Mouse (Mus musculus) stomach, embryonic 15.5 days (tissue): Measurements from ENCODE around the gene Nos3. TPM values are rescaled to one million over a fixed set of nuclear protein-coding genes. Genes with fewer than 3 reads are reported as not detected.

Experiments used
- ATAC-seq: fragments of 200-750 bp; cut with Nextera tagmentation; 2 replicates; pipeline ENCODE4 v1.8.0; 2017; ENCODE audit warnings: low read depth, moderate number of reproducible peaks, moderate TSS enrichment; ENCODE audit not compliant: insufficient read depth, low FRiP score
- H3K27ac ChIP-seq: fragments of 300-500 bp; sonication (generic); 2 replicates; pipeline ENCODE4 v1.5.1; 2015; ENCODE audit warnings: mild to moderate bottlenecking, inconsistent platforms
- H3K27me3 ChIP-seq: fragments of 300-500 bp; sonication (generic); replicated peaks from 2 replicates; pipeline ENCODE4 v1.6.1; 2015; ENCODE audit warnings: inconsistent platforms
- H3K36me3 ChIP-seq: fragments of 300-500 bp; sonication (generic); 2 replicates; pipeline ENCODE4 v1.6.1; 2015; ENCODE audit warnings: inconsistent platforms
- H3K4me1 ChIP-seq: fragments of 300-500 bp; sonication (generic); 2 replicates; pipeline ENCODE4 v1.6.1; 2015; ENCODE audit warnings: inconsistent platforms
- H3K4me2 ChIP-seq: fragments of 300-500 bp; sonication (generic); 2 replicates; pipeline ENCODE4 v1.6.1; 2015; ENCODE audit warnings: mild to moderate bottlenecking, inconsistent platforms
- H3K4me3 ChIP-seq: fragments of 300-500 bp; sonication (generic); replicated peaks from 2 replicates; pipeline ENCODE4 v1.5.1; 2015; ENCODE audit warnings: inconsistent platforms
- H3K9ac ChIP-seq: fragments of 300-500 bp; sonication (generic); 2 replicates; pipeline ENCODE4 v1.6.1; 2015; ENCODE audit warnings: inconsistent platforms
- H3K9me3 ChIP-seq: fragments of 300-500 bp; sonication (generic); 2 replicates; pipeline ENCODE4 v1.6.1; 2016; ENCODE audit warnings: inconsistent platforms
- WGBS: fragments of 180-500 bp; shearing (Covaris S2); methylation state at CpG from one replicate; pipeline ENCODE4 v1.1.7; 2015; 5-methylcytosine and 5-hydroxymethylcytosine counted together
- polyA plus RNA-seq: library from polyadenylated mRNA; unstranded; fragments of >200 nt; fragmentation: Nextera tagmentation; extraction: Ambion mirVana; gene quantifications from 2 replicates; pipeline ENCODE4 v1.2.1, GENCODE M21; 2015

The Nos3 gene
- polyA plus RNA-seq, 1 experiment from 2014 or later, result 6.8 TPM

DNA sequence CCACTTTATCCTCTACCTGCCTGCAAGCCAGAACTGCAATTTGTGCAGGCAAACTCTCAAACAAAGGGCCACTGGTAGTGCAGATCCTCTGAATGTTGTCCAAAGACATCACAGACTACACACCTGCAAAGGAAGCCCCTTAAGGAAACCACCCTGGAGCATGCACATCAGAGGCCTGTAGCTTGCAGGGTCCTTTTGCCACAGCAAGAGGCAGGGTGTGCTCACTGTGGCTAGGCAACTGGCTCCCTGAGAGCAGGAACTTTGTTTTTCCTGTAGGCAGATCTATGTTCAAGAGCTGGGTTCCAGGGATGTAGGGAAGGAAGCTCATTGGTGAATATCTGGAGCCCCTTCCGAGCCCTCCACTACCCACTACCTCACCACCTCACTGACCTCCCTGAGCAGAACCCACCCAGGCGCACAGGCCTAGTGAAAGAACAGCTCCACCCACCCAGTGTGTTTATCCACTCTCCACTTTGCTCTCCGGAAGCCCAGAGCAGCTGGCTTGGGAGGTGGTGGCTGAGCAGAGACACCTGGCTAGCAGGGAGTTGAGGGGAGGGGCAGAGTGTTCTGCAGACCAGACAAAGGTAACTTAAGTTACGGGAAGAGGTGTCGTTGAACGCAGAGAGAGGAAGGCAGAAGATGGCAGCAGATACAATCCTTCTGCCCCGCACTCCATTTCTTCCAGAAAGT is 17.3 kb upstream of the Nos3 start:
- Histone ChIP-seq H3K27me3 (peaks cover 8% of the 10 kb centered on the region; the same call in 1 of the 2 replicates), H3K27ac (0 out of 2 replicates have a peak overlapping the region, but pooled peaks have one; percentile 41), H3K9me3 (no peaks in the 10 kb centered on the region), H3K4me3 (no peak overlapping the region), H3K4me2 (peak overlapping the region; percentile 97), H3K9ac (no peak overlapping the region), H3K4me1 (peaks cover 72% of the 10 kb centered on the region), H3K36me3 (no peaks in the 10 kb centered on the region)
- no peak for ATAC-seq
- 29% methylated on average over 7 of the region's 7 CpGs for WGBS

- Histone ChIP-seq H3K9ac (no peak overlapping the region), H3K9me3 (no peaks in the 10 kb centered on the region), H3K27me3 (peaks cover 8% of the 10 kb centered on the region; the same call in 1 of the 2 replicates), H3K4me1 (peaks cover 73% of the 10 kb centered on the region), H3K36me3 (no peaks in the 10 kb centered on the region), H3K4me2 (peak overlapping the region; percentile 97), H3K4me3 (peak overlapping the region; percentile 45), H3K27ac (peak overlapping the region; percentile 41; the same call in 1 of the 2 replicates)
- WGBS, result under 1% methylated on average over 40 of the region's 41 CpGs
- ATAC-seq, result peak; percentile 40
These were observed 16.5 kb upstream of the Nos3 start for GRCm38 (mm10) chr5:24348128-24348527.

GRCm38 (mm10) chr5:24348546-24348945 is 16.1 kb upstream of the Nos3 start:
- ATAC-seq, result no peak

DNA sequence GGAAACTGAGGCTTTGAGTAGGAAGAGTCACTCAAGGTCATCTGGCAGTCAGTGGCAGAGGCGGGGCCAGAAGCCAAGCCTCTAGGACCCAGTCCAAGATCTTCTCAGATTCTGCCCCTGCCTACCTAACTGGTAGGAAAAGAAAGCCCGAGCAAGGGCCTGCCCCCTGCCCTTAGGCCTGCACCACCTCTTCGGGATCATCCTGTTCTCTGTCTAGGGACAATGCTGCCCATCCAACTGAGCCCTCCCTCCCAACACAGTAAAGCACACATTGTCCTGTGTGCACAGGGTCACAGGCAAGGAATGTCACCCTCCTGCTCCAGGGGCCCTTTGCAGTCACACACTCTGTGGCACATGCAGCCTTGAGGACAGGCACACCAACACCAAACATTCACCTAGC is 14.5 kb upstream of the Nos3 start:
- Histone ChIP-seq H3K36me3 (no peaks in the 10 kb centered on the region), H3K9me3 (no peaks in the 10 kb centered on the region), H3K4me3 (peak overlapping the region; percentile 75), H3K27me3 (peaks cover 11% of the 10 kb centered on the region; the same call in 1 of the 2 replicates), H3K4me1 (peaks cover 57% of the 10 kb centered on the region), H3K27ac (no peak overlapping the region), H3K9ac (no peak overlapping the region), H3K4me2 (peak overlapping the region; percentile 92)
- WGBS, result 50% methylated on average over 3 of the region's 3 CpGs
- ATAC-seq, result no peak

More at GRCm38 (mm10) chr5:24348546-24348945, 16.1 kb upstream of the Nos3 start:
- Histone ChIP-seq H3K4me1 (peaks cover 71% of the 10 kb centered on the region), H3K27me3 (peaks cover 8% of the 10 kb centered on the region; the same call in 1 of the 2 replicates), H3K9ac (0 out of 2 replicates have a peak overlapping the region, but pooled peaks have one; percentile 10), H3K4me2 (peak overlapping the region; percentile 97), H3K27ac (peak overlapping the region; percentile 41; the same call in 1 of the 2 replicates), H3K4me3 (peak overlapping the region; percentile 45), H3K9me3 (no peaks in the 10 kb centered on the region), H3K36me3 (no peaks in the 10 kb centered on the region)
- WGBS, result 2% methylated on average over 26 of the region's 30 CpGs

DNA sequence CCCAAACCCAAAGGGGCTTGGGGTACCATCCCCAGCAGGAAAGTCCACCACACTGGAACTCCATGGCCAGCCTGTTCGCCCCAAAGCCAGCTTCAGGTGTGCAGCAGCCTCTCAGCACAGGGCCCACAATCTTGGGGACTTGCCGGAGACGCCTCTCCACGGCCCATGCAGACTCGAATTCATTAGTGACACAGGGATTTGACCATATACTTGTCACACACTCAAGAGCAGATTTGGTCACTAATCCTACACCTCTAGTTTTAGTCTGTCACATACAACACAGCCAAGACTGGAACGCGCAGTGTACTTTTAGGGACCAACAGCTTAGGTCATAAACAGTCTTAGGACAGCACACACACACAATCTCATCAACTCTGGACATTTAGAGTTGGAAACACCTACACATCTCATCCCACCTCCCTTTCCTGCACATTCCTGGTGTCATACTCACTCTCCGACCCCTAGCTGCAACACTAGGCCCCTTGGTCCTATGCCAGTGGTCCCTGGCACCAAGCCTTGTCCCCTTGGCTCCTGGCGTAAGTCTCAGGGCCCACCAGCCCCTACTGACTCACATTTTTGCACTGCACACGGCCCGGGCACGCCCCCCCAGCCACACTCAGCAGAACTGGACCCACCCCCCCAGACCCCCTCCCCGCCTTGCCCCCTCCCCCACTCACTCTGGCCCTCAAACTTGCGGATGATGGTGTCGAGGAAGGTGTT is 13.9 kb upstream of the Nos3 start:
- WGBS, result 37% methylated on average over 15 of the region's 15 CpGs
- no peak for ATAC-seq
- peaks cover 11% of the 10 kb centered on the region; the same call in 1 of the 2 replicates for H3K27me3 ChIP-seq
- no peaks in the 10 kb centered on the region for H3K36me3 ChIP-seq
- H3K4me2 ChIP-seq, result peak overlapping the region; percentile 92
- H3K9me3 ChIP-seq, result no peaks in the 10 kb centered on the region
- H3K27ac ChIP-seq, result peak overlapping the region; percentile 85
- peak overlapping the region; percentile 76; the same call in 1 of the 2 replicates for H3K9ac ChIP-seq
- H3K4me3 ChIP-seq, result peak overlapping the region; percentile 75
- H3K4me1 ChIP-seq, result peaks cover 55% of the 10 kb centered on the region

DNA sequence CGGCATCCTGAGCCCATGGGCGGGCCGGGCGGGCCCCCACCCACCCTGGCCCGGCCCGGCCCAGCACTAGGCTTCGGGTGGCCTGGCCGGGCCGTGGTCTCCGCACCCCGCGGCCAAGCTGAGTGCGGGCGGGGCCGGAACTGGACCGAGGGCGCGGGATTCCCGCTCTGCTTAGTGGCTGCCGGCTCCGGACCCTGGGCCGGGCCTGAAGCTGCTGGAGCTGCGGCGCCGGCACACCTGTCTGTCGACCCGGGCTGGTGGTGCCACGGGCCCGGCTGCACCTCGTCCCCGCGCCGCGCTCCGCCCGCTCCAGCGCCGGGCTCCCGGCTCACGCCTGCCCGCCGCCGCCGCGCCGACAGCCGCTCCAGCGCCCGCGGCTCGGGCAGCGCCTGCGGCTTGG is 13.3 kb upstream of the Nos3 start, which contains the start of gene Kcnh2:
Kcnh2 (minus strand) TSS at position 327 of the 400 bp plus-strand sequence.
- Histone ChIP-seq H3K4me3 (peak within 1 kb of the TSS; percentile 75), H3K36me3 (no peaks in the 10 kb centered on the region), H3K27ac (peak within 1 kb of the TSS; percentile 96), H3K9me3 (no peaks in the 10 kb centered on the region), H3K4me2 (peak within 1 kb of the TSS; percentile 92), H3K27me3 (peaks cover 11% of the 10 kb centered on the region; the same call in 1 of the 2 replicates), H3K9ac (peak within 1 kb of the TSS; percentile 76), H3K4me1 (peaks cover 55% of the 10 kb centered on the region)
- peak; percentile 5; the same call in 1 of the 2 replicates for ATAC-seq
- 1% methylated on average over 44 of the region's 53 CpGs for WGBS

DNA sequence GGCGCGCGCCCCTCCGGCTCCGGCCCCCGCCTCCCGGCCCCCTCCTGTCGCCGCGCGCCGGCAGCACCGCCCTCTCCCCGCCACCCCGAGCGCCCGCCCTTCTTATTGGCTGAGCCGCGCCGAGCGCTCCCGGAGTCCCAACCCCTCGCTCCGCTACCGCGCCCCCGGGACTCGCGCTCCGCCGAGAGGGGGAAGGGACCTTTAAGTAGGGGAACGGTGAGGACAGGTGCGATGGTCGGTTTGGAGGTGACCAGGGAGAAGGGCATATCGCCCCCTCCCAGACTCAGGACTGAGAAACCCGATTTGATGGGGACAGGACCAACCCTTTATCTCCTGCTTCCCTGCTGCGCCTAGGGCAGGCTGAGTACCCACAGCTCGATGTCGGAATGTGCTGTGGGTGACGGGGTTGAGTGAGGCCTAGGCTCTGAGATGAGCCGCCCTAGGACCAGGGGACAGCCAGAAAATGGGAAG is 12.9 kb upstream of the Nos3 start:
- peak; percentile 68 for ATAC-seq
- H3K4me1 ChIP-seq, result peaks cover 55% of the 10 kb centered on the region

GRCm38 (mm10) chr5:24352251-24352859 is 12.3 kb upstream of the Nos3 start:
- no peaks in the 10 kb centered on the region for H3K36me3 ChIP-seq
- H3K27ac ChIP-seq, result peak overlapping the region; percentile 96
- peak overlapping the region; percentile 92 for H3K4me2 ChIP-seq
- peaks cover 52% of the 10 kb centered on the region for H3K4me1 ChIP-seq
- H3K27me3 ChIP-seq, result peaks cover 11% of the 10 kb centered on the region; the same call in 1 of the 2 replicates
- ATAC-seq, result peak; percentile 72
- H3K9me3 ChIP-seq, result no peaks in the 10 kb centered on the region
- peak overlapping the region; percentile 75 for H3K4me3 ChIP-seq
- 2% methylated on average over 24 of the region's 24 CpGs for WGBS
- H3K9ac ChIP-seq, result no peak overlapping the region; the same call in 1 of the 2 replicates

More for the DNA sequence above, 12.9 kb upstream of the Nos3 start:
- peak overlapping the region; percentile 75 for H3K4me3 ChIP-seq
- peak overlapping the region; percentile 92 for H3K4me2 ChIP-seq
- no peak overlapping the region; the same call in 1 of the 2 replicates for H3K9ac ChIP-seq
- H3K9me3 ChIP-seq, result no peaks in the 10 kb centered on the region
- no peaks in the 10 kb centered on the region for H3K36me3 ChIP-seq
- under 1% methylated on average over 31 of the region's 41 CpGs for WGBS
- H3K27ac ChIP-seq, result peak overlapping the region; percentile 96
- H3K27me3 ChIP-seq, result peaks cover 11% of the 10 kb centered on the region; the same call in 1 of the 2 replicates

DNA sequence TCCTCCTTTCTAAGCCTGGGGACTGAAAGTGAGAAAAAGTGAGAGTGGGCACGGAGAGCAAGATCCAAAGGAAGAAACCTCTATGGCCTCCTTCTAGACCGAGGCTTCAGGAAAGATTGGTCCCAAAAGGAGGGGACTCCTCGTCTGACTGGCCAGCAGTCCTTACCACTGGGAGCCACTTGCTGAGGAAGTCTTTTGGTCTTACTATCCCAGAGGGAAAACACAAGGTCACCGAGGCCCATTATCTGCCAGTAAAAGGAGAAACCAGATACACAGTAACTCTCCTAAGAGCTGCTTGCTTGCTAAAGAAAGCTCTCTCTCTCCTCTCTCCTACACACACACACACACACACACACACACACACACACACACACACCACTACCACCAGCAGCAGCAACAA is 11.3 kb upstream of the Nos3 start:
- no peak overlapping the region for H3K4me3 ChIP-seq
- H3K4me1 ChIP-seq, result peaks cover 43% of the 10 kb centered on the region
- peak overlapping the region; percentile 96 for H3K27ac ChIP-seq
- H3K9ac ChIP-seq, result no peak overlapping the region
- H3K36me3 ChIP-seq, result no peaks in the 10 kb centered on the region
- WGBS, result 26% methylated on average over 4 of the region's 4 CpGs
- H3K9me3 ChIP-seq, result no peaks in the 10 kb centered on the region
- no peak for ATAC-seq
- H3K27me3 ChIP-seq, result peaks cover 11% of the 10 kb centered on the region; the same call in 1 of the 2 replicates
- H3K4me2 ChIP-seq, result peak overlapping the region; percentile 92; the same call in 1 of the 2 replicates

- H3K27me3 ChIP-seq, result 0 out of 2 replicates have a peak, but pooled peaks cover 3% of the 10 kb centered on the region
- no peak overlapping the region for H3K27ac ChIP-seq
- H3K9me3 ChIP-seq, result no peaks in the 10 kb centered on the region
- H3K9ac ChIP-seq, result no peak overlapping the region
- no peak overlapping the region for H3K4me2 ChIP-seq
- no peak overlapping the region for H3K4me3 ChIP-seq
- WGBS, result 41% methylated on average over 4 of the region's 4 CpGs
- no peaks in the 10 kb centered on the region for H3K36me3 ChIP-seq
- ATAC-seq, result no peak
- H3K4me1 ChIP-seq, result peaks cover 16% of the 10 kb centered on the region
These were observed 7.8 kb upstream of the Nos3 start for GRCm38 (mm10) chr5:24356764-24357163.

DNA sequence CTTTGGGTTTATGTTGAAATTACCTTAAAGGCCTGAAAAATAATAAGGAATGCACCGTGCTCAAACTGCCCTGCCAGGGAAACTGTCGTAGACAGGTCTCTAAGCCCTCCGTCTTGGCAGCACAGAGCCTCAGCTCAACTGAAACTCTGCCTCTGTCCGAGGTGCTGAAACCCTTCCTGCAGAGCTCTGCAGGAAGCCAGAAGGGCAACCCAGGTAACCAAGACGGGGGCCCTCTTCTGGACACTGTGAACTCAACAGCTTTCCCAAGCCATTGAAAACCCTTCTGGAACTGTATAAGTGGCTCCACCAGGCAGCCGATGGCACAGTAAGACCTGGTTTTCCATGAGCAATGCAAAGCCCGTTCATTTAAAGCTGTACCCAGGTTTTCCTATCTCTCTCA is 7.1 kb upstream of the Nos3 start:
- H3K4me2 ChIP-seq, result no peak overlapping the region
- H3K4me3 ChIP-seq, result no peak overlapping the region
- H3K4me1 ChIP-seq, result peaks cover 9% of the 10 kb centered on the region
- WGBS, result 12% methylated on average over 7 of the region's 7 CpGs
- H3K27ac ChIP-seq, result no peak overlapping the region
- H3K9ac ChIP-seq, result no peak overlapping the region
- no peaks in the 10 kb centered on the region for H3K36me3 ChIP-seq
- peak; percentile 33; the same call in 1 of the 2 replicates for ATAC-seq
- H3K9me3 ChIP-seq, result no peaks in the 10 kb centered on the region
- H3K27me3 ChIP-seq, result 0 out of 2 replicates have a peak, but pooled peaks cover 3% of the 10 kb centered on the region
